Mouse (Mus musculus) CH12.LX (cell line): ENCODE measurements around the gene Eif4g3. TPM values are rescaled to one million over a fixed set of nuclear protein-coding genes. Genes with fewer than 3 reads are reported as not detected.
A peak's percentile ranks its signal among the peaks of the same experiment; 100 is the strongest.

Experiments
- DNase-seq: peaks from one replicate; pipeline ENCODE4 v3.0.0-alpha.2; 2013; ENCODE audit errors: extremely low read depth
- H3K27ac ChIP-seq: 2 replicates; pipeline ENCODE4 v1.5.1; 2012; ENCODE audit warnings: low read depth, mild to moderate bottlenecking, control low read depth, moderate library complexity; ENCODE audit not compliant: insufficient read depth
- H3K27me3 ChIP-seq: replicated peaks from 2 replicates; pipeline ENCODE3; 2012; ENCODE audit warnings: inconsistent platforms
- H3K36me3 ChIP-seq, 2 experiments: replicated peaks in 1 of 2; 2 replicates each; pipeline versions ENCODE3 to v1.6.1; 2012; ENCODE audit warnings: inconsistent platforms in 1 of 2, low read length in 1 of 2, mild to moderate bottlenecking in 1 of 2, mixed read lengths in 1 of 2, moderate library complexity in 1 of 2; ENCODE audit not compliant: control insufficient read depth in 1 of 2, insufficient read depth in 1 of 2
- H3K4me1 ChIP-seq, 2 experiments: 2 replicates each; pipeline ENCODE4 v1.6.1; 2012; ENCODE audit warnings: inconsistent platforms in 1 of 2, moderate library complexity in 1 of 2; ENCODE audit not compliant: insufficient read depth in 2 of 2, control insufficient read depth in 1 of 2
- H3K4me2 ChIP-seq: 2 replicates; pipeline ENCODE4 v1.6.1; 2012; ENCODE audit warnings: low read depth, mild to moderate bottlenecking, control low read depth; ENCODE audit not compliant: poor library complexity, insufficient read depth, severe bottlenecking
- H3K4me3 ChIP-seq, 3 experiments: fragments of 150-350 bp in 1 of 3; sonication (generic) in 1 of 3; replicated peaks in 1 of 3; 2 replicates each; pipeline versions ENCODE3 to v1.5.1; 2011 to 2012; ENCODE audit warnings: low read depth in 2 of 3, low read length in 2 of 3, mild to moderate bottlenecking in 2 of 3, moderate library complexity in 2 of 3, control low read depth in 1 of 3, improper control_type of control experiment in 1 of 3, inconsistent platforms in 1 of 3, mixed read lengths in 1 of 3; ENCODE audit not compliant: poor library complexity in 1 of 3
- H3K79me2 ChIP-seq: replicated peaks from 2 replicates; pipeline ENCODE4 v1.6.1; 2012; ENCODE audit warnings: mild to moderate bottlenecking, moderate library complexity; ENCODE audit not compliant: control insufficient read depth, poor library complexity, insufficient read depth, severe bottlenecking; ENCODE audit errors: extremely low read depth
- H3K9ac ChIP-seq: 2 replicates; pipeline ENCODE4 v1.6.1; 2012; ENCODE audit warnings: low read depth, mild to moderate bottlenecking, control low read depth, moderate library complexity; ENCODE audit not compliant: insufficient read depth
- H3K9me3 ChIP-seq: replicated peaks from 2 replicates; pipeline ENCODE3; 2012; ENCODE audit warnings: low read length, inconsistent platforms, mixed read lengths
- CHD1 ChIP-seq: IDR thresholded peaks from 2 replicates; pipeline ENCODE4 v1.6.1; 2012; ENCODE audit warnings: low read depth, low read length, improper control_type of control experiment, inconsistent platforms
- ELF1 ChIP-seq: IDR thresholded peaks from 2 replicates; pipeline ENCODE4 v1.6.1; 2014; ENCODE audit warnings: low read depth, mild to moderate bottlenecking, inconsistent platforms, low read length, improper control_type of control experiment
- EP300 ChIP-seq: IDR thresholded peaks from 2 replicates; pipeline ENCODE4 v1.6.1; 2011; ENCODE audit warnings: low read length, improper control_type of control experiment
- ETS1 ChIP-seq: conservative IDR thresholded peaks from 2 replicates; pipeline ENCODE4 v1.6.1; 2012; ENCODE audit warnings: low read depth, mild to moderate bottlenecking, inconsistent platforms, low read length, improper control_type of control experiment, moderate library complexity
- HCFC1 ChIP-seq: IDR thresholded peaks from 2 replicates; pipeline ENCODE4 v1.6.1; 2012; ENCODE audit warnings: low read depth, mild to moderate bottlenecking, inconsistent platforms, low read length, improper control_type of control experiment
- IRF4 ChIP-seq: IDR thresholded peaks from 2 replicates; pipeline ENCODE4 v1.6.1; 2014; ENCODE audit warnings: low read depth, mild to moderate bottlenecking, inconsistent platforms, low read length, improper control_type of control experiment
- KAT2A ChIP-seq: IDR thresholded peaks from 2 replicates; pipeline ENCODE4 v1.6.1; 2012; ENCODE audit warnings: low read length, improper control_type of control experiment, inconsistent platforms; ENCODE audit not compliant: insufficient replicate concordance
- MEF2A ChIP-seq: IDR thresholded peaks from 2 replicates; pipeline ENCODE4 v1.6.1; 2014; ENCODE audit warnings: low read depth, mild to moderate bottlenecking, inconsistent platforms, low read length, improper control_type of control experiment, borderline replicate concordance
- MXI1 ChIP-seq: IDR thresholded peaks from 2 replicates; pipeline ENCODE4 v1.6.1; 2011; ENCODE audit warnings: mild to moderate bottlenecking, low read depth, low read length, improper control_type of control experiment
- MYC ChIP-seq: IDR thresholded peaks from 2 replicates; pipeline ENCODE4 v1.6.1; 2011; ENCODE audit warnings: low read depth, mild to moderate bottlenecking, improper control_type of control experiment, low read length
- PAX5 ChIP-seq: IDR thresholded peaks from 2 replicates; pipeline ENCODE4 v1.6.1; 2012; ENCODE audit warnings: low read length, inconsistent platforms, mixed read lengths
- POLR2A ChIP-seq: IDR thresholded peaks from 2 replicates; pipeline ENCODE4 v1.6.1; 2011; ENCODE audit warnings: low read depth, mild to moderate bottlenecking, improper control_type of control experiment, low read length
- RAD21 ChIP-seq: IDR thresholded peaks from 2 replicates; pipeline ENCODE4 v1.6.1; 2011; ENCODE audit warnings: low read depth, mild to moderate bottlenecking, low read length, improper control_type of control experiment, moderate library complexity
- SIN3A ChIP-seq: IDR thresholded peaks from 2 replicates; pipeline ENCODE4 v1.6.1; 2012; ENCODE audit warnings: low read length, improper control_type of control experiment, inconsistent platforms
- TBP ChIP-seq: conservative IDR thresholded peaks from 2 replicates; pipeline ENCODE4 v1.6.1; 2011; ENCODE audit warnings: low read depth, low read length, improper control_type of control experiment
- UBTF ChIP-seq: IDR thresholded peaks from 2 replicates; pipeline ENCODE4 v1.6.1; 2012; ENCODE audit warnings: low read depth, mild to moderate bottlenecking, inconsistent platforms, low read length, improper control_type of control experiment, moderate library complexity
- USF1 ChIP-seq: IDR thresholded peaks from 2 replicates; pipeline ENCODE4 v1.6.1; 2014; ENCODE audit warnings: low read depth, mild to moderate bottlenecking, inconsistent platforms, low read length, improper control_type of control experiment
- USF2 ChIP-seq: conservative IDR thresholded peaks from 2 replicates; pipeline ENCODE4 v1.6.1; 2011; ENCODE audit warnings: low read depth, low read length, improper control_type of control experiment
- ZC3H11A ChIP-seq: IDR thresholded peaks from 2 replicates; pipeline ENCODE4 v1.6.1; 2012; ENCODE audit warnings: low read depth, mild to moderate bottlenecking, inconsistent platforms, low read length, improper control_type of control experiment
- ZKSCAN1 ChIP-seq: IDR thresholded peaks from 2 replicates; pipeline ENCODE4 v1.6.1; 2012; ENCODE audit warnings: low read depth, inconsistent platforms, low read length, improper control_type of control experiment, borderline replicate concordance
- dilution Hi-C: fragments of 300-500 bp; cut with MboI; formaldehyde crosslinking; loops from 2 replicates; pipeline ENCODE4 v1.14.3; 2020; ENCODE audit warnings: low sequenced_read_pairs; ENCODE audit not compliant: extremely low pct_unique_long_range_greater_than_20kb, extremely low pct_ligation_motif_present
- in situ Hi-C: fragments of 300-500 bp; cut with MboI; formaldehyde crosslinking; loops from 3 replicates; pipeline ENCODE4 v1.14.3; 2019; ENCODE audit warnings: low sequenced_read_pairs, low pct_ligation_motif_present, low pct_unique_long_range_greater_than_20kb, mixed read lengths
- polyA plus RNA-seq: library from polyadenylated mRNA; unstranded; fragments of >175 nt; gene quantifications from 2 replicates; pipeline ENCODE4 v1.2.1, GENCODE M21; 2012; ENCODE audit warnings: low read depth; ENCODE audit not compliant: insufficient read length
- total RNA-seq, 2 experiments: library from RNA; depleted of rRNA; stranded (reverse); fragments of 300-350 nt in 1 of 2; fragments of >200 nt in 1 of 2; gene quantifications; 2 replicates each; pipeline ENCODE4 v1.2.3; 2012 to 2014

The Eif4g3 gene
- total and polyA plus RNA-seq, 3 experiments = 10.8 to 47.2 (median 24.0) TPM

DNA sequence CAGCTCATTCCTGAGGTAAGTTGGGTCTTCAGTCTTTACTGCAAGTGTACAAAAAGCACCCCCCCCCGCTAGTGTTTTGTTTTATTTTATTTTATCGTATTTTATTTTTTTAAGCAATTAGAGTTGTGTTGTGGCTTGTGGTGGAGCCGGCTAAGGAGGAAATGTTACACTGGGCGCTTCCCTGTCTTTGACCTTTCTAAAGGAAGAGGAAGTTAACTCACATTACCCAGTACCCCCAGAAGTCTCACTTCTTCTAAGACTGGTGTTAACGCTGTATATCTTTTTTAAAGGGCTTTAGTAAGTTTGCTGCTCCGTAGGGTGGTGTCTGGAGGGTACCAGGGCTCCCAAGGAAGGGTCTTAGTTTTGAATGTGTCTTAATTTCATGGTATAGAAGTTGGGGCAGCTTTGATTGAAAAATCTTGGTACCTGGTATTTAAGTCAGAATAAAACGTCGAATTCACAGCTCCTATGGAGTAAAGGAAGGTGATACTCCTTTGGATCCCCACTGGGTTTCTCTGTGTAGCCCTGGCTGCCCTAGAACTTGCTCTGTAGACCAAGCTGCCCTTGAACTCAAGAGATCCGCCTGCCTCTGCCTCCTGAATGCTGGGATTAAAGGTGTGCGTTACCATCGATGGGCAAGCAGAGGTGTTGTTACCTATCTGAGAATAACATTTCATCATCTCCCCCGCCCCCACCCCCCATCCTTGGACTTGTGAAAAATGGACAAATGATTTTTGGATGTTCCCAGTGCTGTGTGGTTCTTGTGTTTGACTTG, 1.9 kb downstream of the Eif4g3 start:
- dilution Hi-C loops (no loop called here), in situ Hi-C loops (no loop called here)
- Histone ChIP-seq H3K4me1 (peaks cover 4 to 24% of the 10 kb centered on the region in 2 experiments), H3K79me2 (peaks cover 45% of the 10 kb centered on the region), H3K36me3 (peaks cover 26 to 40% of the 10 kb centered on the region in 2 experiments), H3K27me3 (peaks cover 4% of the 10 kb centered on the region), H3K27ac (peak overlapping the region; percentile 42; the same call in 1 of the 2 replicates), H3K9me3 (peaks cover 7% of the 10 kb centered on the region), H3K9ac (peak overlapping the region; percentile 88), H3K4me3 (peak overlapping the region; percentile 68 to 93 (median 72)), H3K4me2 (peak overlapping the region; percentile 56)
- TF ChIP-seq ELF1 = peak; percentile 60; the same call in 1 of the 2 replicates
- TF ChIP-seq EP300 = peak; percentile 33; the same call in 1 of the 2 replicates
- TF ChIP-seq SIN3A = peak; percentile 67
- TF ChIP-seq POLR2A = 0 out of 2 replicates have a peak, but pooled peaks have one; percentile 6
- no peak for TF ChIP-seq RAD21
- TF ChIP-seq IRF4 = peak; percentile 35; the same call in 1 of the 2 replicates
- TF ChIP-seq HCFC1 = peak; percentile 65
- no peak for TF ChIP-seq MEF2A
- peak; percentile 60; the same call in 1 of the 2 replicates for TF ChIP-seq CHD1
- peak; percentile 68; the same call in 1 of the 2 replicates for TF ChIP-seq MXI1
- peak; percentile 44 for DNase-seq

DNA sequence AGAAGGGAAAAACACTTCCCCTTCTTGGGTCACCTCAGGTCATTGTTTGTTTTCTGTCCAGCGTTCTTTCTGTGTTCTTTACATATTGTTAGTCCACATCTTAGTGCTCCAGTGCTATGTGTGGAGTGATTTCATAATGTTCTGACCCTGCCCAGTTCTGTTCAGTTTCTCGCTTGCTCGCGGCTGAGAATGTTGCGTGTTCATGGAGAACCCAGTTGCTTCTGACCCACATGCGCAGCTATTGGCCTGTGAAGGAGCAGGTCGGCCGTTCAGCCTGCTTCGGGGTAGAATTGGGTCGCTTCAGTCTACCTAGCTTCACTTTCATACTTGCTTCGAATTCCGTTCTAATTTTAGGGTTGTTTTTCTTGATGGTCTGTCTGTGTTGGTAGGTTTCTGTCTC, 2.6 kb downstream of the Eif4g3 start:
- Histone ChIP-seq H3K9ac (peak overlapping the region; percentile 88), H3K9me3 (peaks cover 7% of the 10 kb centered on the region), H3K4me1 (peaks cover 4 to 24% of the 10 kb centered on the region in 2 experiments), H3K27me3 (peaks cover 3% of the 10 kb centered on the region), H3K36me3 (peaks cover 27 to 47% of the 10 kb centered on the region in 2 experiments), H3K4me3 (peak overlapping the region; percentile 68 to 93 (median 72)), H3K4me2 (peak overlapping the region; percentile 56), H3K79me2 (peaks cover 45% of the 10 kb centered on the region), H3K27ac (0 out of 2 replicates have a peak overlapping the region, but pooled peaks have one; percentile 42)
- dilution Hi-C loops = no loop called here
- no peak for TF ChIP-seq SIN3A
- no peak for TF ChIP-seq TBP
- TF ChIP-seq UBTF = no peak
- TF ChIP-seq KAT2A = no peak
- TF ChIP-seq RAD21 = no peak
- TF ChIP-seq ZKSCAN1 = no peak
- no peak for TF ChIP-seq PAX5
- TF ChIP-seq USF2 = no peak
- no peak for TF ChIP-seq CHD1
- no peak for TF ChIP-seq USF1
- TF ChIP-seq ZC3H11A = no peak
- no peak for TF ChIP-seq MYC
- no peak for TF ChIP-seq ETS1
- no peak for DNase-seq
- in situ Hi-C loops = no loop called here
